Mouse (Mus musculus) C2C12 (cell line): Measurements from ENCODE around the gene Add1. TPM values are rescaled to one million over a fixed set of nuclear protein-coding genes. Genes with fewer than 3 reads are reported as not detected.
A peak's percentile ranks its signal among the peaks of the same experiment; 100 is the strongest.
"Not testable (repeated sequence)": the region's sequence is repeated elsewhere in the genome, so short reads cannot be mapped to it uniquely, and the experiment has no call there.

Experiments
- H3K27me3 ChIP-seq: one replicate; pipeline ENCODE4 v1.6.1; 2011; ENCODE audit not compliant: control insufficient read depth, insufficient read depth, insufficient read length
- H3K36me3 ChIP-seq: one replicate; pipeline ENCODE4 v1.6.1; 2011; ENCODE audit not compliant: control insufficient read depth, insufficient read depth
- H3K4me3 ChIP-seq: one replicate; pipeline ENCODE4 v1.5.1; 2011; ENCODE audit warnings: mild to moderate bottlenecking, control low read depth; ENCODE audit not compliant: poor library complexity, insufficient read depth, severe bottlenecking
- H3K79me2 ChIP-seq: one replicate; pipeline ENCODE4 v1.6.1; 2011; ENCODE audit not compliant: control insufficient read depth, insufficient read depth
- H3K79me3 ChIP-seq: one replicate; pipeline ENCODE4 v1.6.1; 2011; ENCODE audit warnings: low read depth, control low read depth
- H3ac ChIP-seq: one replicate; pipeline ENCODE3; 2011; ENCODE audit warnings: low read depth; ENCODE audit not compliant: control insufficient read depth, insufficient read length
- CEBPB ChIP-seq: IDR thresholded peaks from one replicate; pipeline ENCODE4 v1.6.1; 2011; ENCODE audit warnings: low read depth, mild to moderate bottlenecking, control low read depth, moderate library complexity
- CTCF ChIP-seq: IDR thresholded peaks from one replicate; pipeline ENCODE4 v1.5.1; 2011; ENCODE audit not compliant: control insufficient read depth, insufficient read depth, insufficient read length
- FOSL1 ChIP-seq: IDR thresholded peaks from one replicate; pipeline ENCODE4 v1.8.0; 2011; ENCODE audit warnings: mild to moderate bottlenecking, low read length; ENCODE audit not compliant: poor library complexity, insufficient read depth, severe bottlenecking
- MAX ChIP-seq: IDR thresholded peaks from one replicate; pipeline ENCODE4 v1.6.1; 2011; ENCODE audit warnings: mild to moderate bottlenecking, control low read depth
- MYOD1 ChIP-seq: IDR thresholded peaks from one replicate; pipeline ENCODE4 v1.6.1; 2011; ENCODE audit warnings: low read depth; ENCODE audit not compliant: control insufficient read depth, insufficient read length
- MYOG ChIP-seq: IDR thresholded peaks from one replicate; pipeline ENCODE4 v1.6.1; 2011; ENCODE audit not compliant: control insufficient read depth, insufficient read length; ENCODE audit errors: extremely low read depth
- USF1 ChIP-seq: IDR thresholded peaks from one replicate; pipeline ENCODE4 v1.6.1; 2011; ENCODE audit warnings: low read depth, mild to moderate bottlenecking, control low read depth, moderate library complexity
- polyA plus RNA-seq: library from polyadenylated mRNA; unstranded; fragments of >200 nt; fragmentation: generic; extraction: Trizol; gene quantifications from one replicate; pipeline ENCODE4 v1.2.1, GENCODE M21; 2012; ENCODE audit warnings: missing spikeins

Add1 gene
- polyA plus RNA-seq, 1 experiment: 151 TPM

DNA sequence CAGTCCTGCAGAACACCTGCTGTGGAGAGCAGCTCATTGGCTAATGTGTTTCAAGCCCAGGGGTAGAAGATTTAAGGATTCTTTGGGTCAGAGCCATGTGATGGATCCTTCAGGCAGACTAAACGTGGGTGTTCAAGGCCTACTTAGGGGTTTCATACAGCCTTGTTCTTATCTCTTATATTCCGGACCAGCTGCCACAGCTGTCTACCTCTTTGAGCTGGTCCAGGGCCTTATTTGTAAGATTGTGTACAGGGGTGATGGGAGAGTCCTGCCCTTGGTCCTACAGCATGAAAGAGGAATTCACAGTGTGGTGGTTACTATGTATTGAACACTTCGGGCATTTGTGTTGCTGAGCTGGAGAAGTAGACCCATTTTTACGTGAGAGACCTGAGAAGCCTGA, 9.2 kb upstream of the Add1 start:
- Histone ChIP-seq H3K27me3 (no peaks in the 10 kb centered on the region), H3K79me2 (no peaks in the 10 kb centered on the region), H3K4me3 (no peak overlapping the region), H3ac (no peak overlapping the region), H3K79me3 (no peaks in the 10 kb centered on the region), H3K36me3 (peaks cover 29% of the 10 kb centered on the region)
- TF ChIP-seq FOSL1 (no peak), MYOG (no peak)

DNA sequence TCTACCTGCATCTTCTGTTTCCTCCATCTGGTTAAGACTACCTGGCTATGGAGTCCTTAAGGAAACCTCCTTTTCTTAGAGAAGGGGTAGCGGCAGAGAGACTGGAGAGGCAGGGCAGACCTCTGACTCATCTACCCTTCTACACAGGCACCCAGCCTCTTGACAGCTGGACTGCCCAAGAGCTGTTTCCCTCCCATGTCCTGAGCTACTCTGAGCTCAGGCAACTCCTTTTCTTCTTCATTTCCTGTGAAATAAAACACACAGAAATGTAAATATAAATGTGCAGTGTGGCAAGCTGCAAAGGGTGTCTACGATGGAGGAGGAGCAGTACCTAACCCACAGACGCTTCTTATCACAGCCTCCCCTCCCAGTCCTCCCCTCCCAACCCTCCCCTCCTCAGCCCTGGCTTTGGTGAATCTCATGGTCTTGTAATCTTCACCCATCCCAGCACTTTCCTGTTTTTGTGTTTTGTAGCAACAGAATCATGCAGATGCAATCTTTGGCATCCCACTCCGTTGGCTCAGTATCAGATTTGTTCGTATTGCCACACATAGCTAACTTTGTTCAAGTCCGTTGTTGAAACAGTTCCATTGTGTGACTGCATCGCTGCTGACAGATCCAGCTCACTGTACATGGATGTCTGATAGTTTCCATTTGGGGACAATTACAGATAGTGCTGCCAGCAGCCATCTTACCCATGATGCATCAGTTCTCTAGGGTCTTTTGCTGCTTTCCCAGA, 7.8 kb upstream of the Add1 start:
- Histone ChIP-seq H3K79me3 (no peaks in the 10 kb centered on the region), H3K27me3 (no peaks in the 10 kb centered on the region), H3K4me3 (no peak overlapping the region), H3K36me3 (peaks cover 21% of the 10 kb centered on the region), H3K79me2 (no peaks in the 10 kb centered on the region), H3ac (no peak overlapping the region)
- no peak for TF ChIP-seq CTCF
- no peak for TF ChIP-seq MAX
- TF ChIP-seq MYOG: no peak
- TF ChIP-seq CEBPB: no peak

DNA sequence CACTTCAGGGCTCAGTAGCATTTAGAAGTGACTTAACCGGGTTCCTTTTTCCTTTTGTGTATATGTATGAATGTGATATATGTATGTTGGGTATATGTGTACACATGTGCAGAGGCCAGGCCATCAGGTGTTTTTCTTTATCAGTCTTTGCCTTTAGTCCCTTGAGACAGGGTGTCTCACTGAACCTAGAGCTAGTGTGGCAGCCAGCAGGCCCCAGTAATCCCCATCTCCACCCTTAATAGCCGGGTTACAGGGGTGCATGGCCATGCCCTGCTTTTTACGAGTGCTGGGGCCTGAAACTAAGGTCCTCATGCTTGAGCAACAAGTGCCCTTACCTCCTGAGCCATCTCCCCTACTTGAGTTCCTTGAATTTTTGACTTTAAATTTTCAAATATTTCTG, 1.9 kb upstream of the Add1 start:
- H3K27me3 ChIP-seq: no peaks in the 10 kb centered on the region
- no peaks in the 10 kb centered on the region for H3K36me3 ChIP-seq
- no peak for TF ChIP-seq USF1
- no peak for TF ChIP-seq CTCF
- TF ChIP-seq MYOG: no peak
- no peak for TF ChIP-seq CEBPB
- TF ChIP-seq MYOD1: no peak
- TF ChIP-seq FOSL1: no peak
- TF ChIP-seq MAX: no peak
- no peak overlapping the region for H3K4me3 ChIP-seq
- peaks cover 24% of the 10 kb centered on the region for H3K79me3 ChIP-seq
- H3ac ChIP-seq: no peak overlapping the region
- peaks cover 28% of the 10 kb centered on the region for H3K79me2 ChIP-seq

DNA sequence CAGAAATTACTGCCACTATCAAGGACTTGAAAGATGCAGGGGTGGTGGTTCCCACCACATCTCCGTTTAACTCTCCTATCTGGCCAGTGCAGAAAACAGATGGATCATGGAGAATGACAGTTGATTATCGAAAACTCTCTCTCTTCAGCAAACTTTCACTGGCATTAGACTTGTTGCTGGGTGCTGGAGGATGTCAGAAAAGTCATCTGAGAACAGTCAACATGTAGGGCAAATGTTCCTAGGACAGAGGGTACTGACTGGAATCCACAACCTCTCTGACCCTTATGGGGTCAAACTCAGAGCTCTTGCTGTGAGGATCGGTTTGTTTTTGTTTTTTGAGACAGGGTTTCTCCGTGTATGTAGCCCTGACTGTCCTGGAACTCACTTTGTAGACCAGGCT, 896 bp upstream of the Add1 start:
- Histone ChIP-seq H3K79me2 (peaks cover 38% of the 10 kb centered on the region), H3K79me3 (peaks cover 34% of the 10 kb centered on the region)
- not testable (repeated sequence) for H3K27me3 ChIP-seq, H3K36me3 ChIP-seq, H3ac ChIP-seq, H3K4me3 ChIP-seq

DNA sequence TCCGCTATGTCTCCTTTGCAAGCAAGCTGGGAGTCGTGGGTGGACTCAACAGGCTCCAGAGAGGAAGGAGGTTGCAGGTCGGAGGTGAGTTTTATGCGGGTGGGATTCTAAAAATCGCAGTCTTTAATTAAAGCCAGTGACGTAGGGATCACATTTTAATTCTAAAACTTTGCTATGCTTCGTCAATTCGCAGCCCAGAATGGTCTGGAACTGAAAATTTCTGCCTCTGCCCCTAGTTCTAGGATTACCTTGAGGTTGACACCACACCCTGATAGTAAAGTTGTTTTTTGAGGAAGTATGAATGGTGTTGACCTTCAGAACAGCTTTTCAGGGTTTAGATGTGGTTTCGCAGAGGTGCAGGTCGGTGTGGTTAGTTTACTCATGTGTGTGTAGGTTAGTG, 1.3 kb downstream of the Add1 start:
- H3K27me3 ChIP-seq: no peaks in the 10 kb centered on the region
- no peak for TF ChIP-seq CEBPB
- no peak for TF ChIP-seq MYOG
- no peak for TF ChIP-seq CTCF
- no peak for TF ChIP-seq FOSL1
- TF ChIP-seq USF1: no peak
- TF ChIP-seq MAX: no peak
- no peak for TF ChIP-seq MYOD1
- H3K4me3 ChIP-seq: peak overlapping the region; percentile 68
- H3K79me3 ChIP-seq: peaks cover 47% of the 10 kb centered on the region
- H3ac ChIP-seq: peak overlapping the region; percentile 59
- H3K36me3 ChIP-seq: no peaks in the 10 kb centered on the region
- H3K79me2 ChIP-seq: peaks cover 60% of the 10 kb centered on the region

DNA sequence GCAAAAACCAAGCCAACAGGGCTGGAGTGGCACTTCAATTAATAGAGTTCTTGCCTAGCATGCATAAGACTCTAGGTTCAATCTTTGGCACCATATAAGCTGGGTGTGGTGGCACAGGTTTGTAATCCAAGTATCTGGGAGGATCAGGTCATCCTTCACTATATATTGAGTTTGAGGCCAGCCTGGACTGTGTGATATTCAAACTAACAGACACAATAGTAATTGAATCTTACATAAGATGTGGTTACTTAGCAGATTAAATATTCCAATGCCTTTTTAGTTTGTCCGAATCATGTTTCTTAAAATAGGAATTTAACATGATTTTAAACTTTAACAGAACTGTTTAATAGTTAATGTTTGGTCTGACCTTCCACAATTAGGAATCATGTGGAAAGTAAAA, 2.8 kb downstream of the Add1 start:
- Histone ChIP-seq H3K79me3 (peaks cover 50% of the 10 kb centered on the region), H3K36me3 (no peaks in the 10 kb centered on the region), H3K79me2 (peaks cover 72% of the 10 kb centered on the region), H3ac (no peak overlapping the region), H3K4me3 (no peak overlapping the region), H3K27me3 (no peaks in the 10 kb centered on the region)
- TF ChIP-seq FOSL1 (no peak), CEBPB (no peak), USF1 (no peak), CTCF (no peak), MYOG (no peak), MAX (no peak), MYOD1 (no peak)
